8 mouse cellular contexts compared by ENCODE assay signal in genomic region chr15:100038470-100038971, GRCm38 (mm10). TPM values are rescaled to one million over a fixed set of nuclear protein-coding genes. Genes with fewer than 3 reads are reported as not detected.
A peak's percentile ranks its signal among the peaks of the same experiment; 100 is the strongest.
DNase-seq lines count a peak whose midpoint lies in the region; ATAC-seq and TF ChIP-seq lines count a peak whose summit lies in the region.

Gene Dip2b, plus strand, starts transcription at chr15:100038664.

- no peaks in the 10 kb centered on the region for H3K79me2 ChIP-seq in heart, adult 2 months (replicated peaks; ENCODE audit: control insufficient read depth, insufficient read depth, low read length)

- peak within 1 kb of the TSS; percentile 93 for H3K4me3 ChIP-seq in embryonic facial prominence, embryonic 13.5 days
- peak within 1 kb of the TSS; percentile 70 for H3K4me3 ChIP-seq in heart, adult 2 months
- peak within 1 kb of the TSS; percentile 81 for H3K4me3 ChIP-seq in kidney, adult 2 months (ENCODE audit: insufficient read depth, low read depth, low read length)
- peak within 1 kb of the TSS; percentile 88 for H3K4me3 ChIP-seq in limb, embryonic 12.5 days (replicated peaks)
- H3K4me3 ChIP-seq in midbrain, embryonic 14.5 days (replicated peaks; ENCODE audit: low read depth, low read length) = peak within 1 kb of the TSS; percentile 89

- peak; percentile 87 for TF ChIP-seq EP300 in heart, adult 2 months (IDR thresholded peaks at IDR 0.05; ENCODE audit: insufficient read depth, low read depth, low read length)

- 0 out of 2 replicates have a peak, but pooled peaks have one; percentile 24 for TF ChIP-seq POLR2A in heart, adult 2 months (IDR thresholded peaks at IDR 0.05; ENCODE audit: insufficient read depth, low read depth, low read length)
- no peak for TF ChIP-seq POLR2A in kidney, adult 2 months (IDR thresholded peaks at IDR 0.05; ENCODE audit: low read depth, low read length)

- H3K27ac ChIP-seq in embryonic facial prominence, embryonic 13.5 days = peak within 1 kb of the TSS; percentile 94
- peak within 1 kb of the TSS; percentile 96 for H3K27ac ChIP-seq in heart, adult 2 months
- peak within 1 kb of the TSS; percentile 81 for H3K27ac ChIP-seq in kidney, adult 2 months (ENCODE audit: insufficient read depth, low read depth, low read length)
- peak within 1 kb of the TSS; percentile 97 for H3K27ac ChIP-seq in limb, embryonic 12.5 days
- peak within 1 kb of the TSS; percentile 99 for H3K27ac ChIP-seq in midbrain, embryonic 14.5 days (replicated peaks; ENCODE audit: low read depth, low read length)

- peaks cover 22% of the 10 kb centered on the region for H3K4me1 ChIP-seq in embryonic facial prominence, embryonic 13.5 days
- H3K4me1 ChIP-seq in heart, adult 2 months (ENCODE audit: control insufficient read depth, insufficient read depth, low read length) = peaks cover 14% of the 10 kb centered on the region
- H3K4me1 ChIP-seq in kidney, adult 2 months (ENCODE audit: control insufficient read depth, insufficient read depth, low read length) = no peaks in the 10 kb centered on the region
- peaks cover 20% of the 10 kb centered on the region for H3K4me1 ChIP-seq in limb, embryonic 12.5 days (replicated peaks)
- H3K4me1 ChIP-seq in midbrain, embryonic 14.5 days (ENCODE audit: control insufficient read depth, insufficient read depth, low read length) = peaks cover 24% of the 10 kb centered on the region

- H3K9ac ChIP-seq in embryonic facial prominence, embryonic 13.5 days = peak within 1 kb of the TSS; percentile 93
- peak within 1 kb of the TSS; percentile 97 for H3K9ac ChIP-seq in heart, adult 2 months (ENCODE audit: low read depth, low read length)
- H3K9ac ChIP-seq in limb, embryonic 12.5 days (replicated peaks) = peak within 1 kb of the TSS; percentile 95
- H3K9ac ChIP-seq in midbrain, embryonic 14.5 days (replicated peaks; ENCODE audit: low read length) = peak within 1 kb of the TSS; percentile 98

- H3K36me3 ChIP-seq in embryonic facial prominence, embryonic 13.5 days = no peaks in the 10 kb centered on the region
- H3K36me3 ChIP-seq in heart, adult 2 months (ENCODE audit: control insufficient read depth, insufficient read depth, low read length) = peaks cover 11% of the 10 kb centered on the region
- H3K36me3 ChIP-seq in kidney, adult 2 months (ENCODE audit: control insufficient read depth, insufficient read depth, low read length) = no peaks in the 10 kb centered on the region
- H3K36me3 ChIP-seq in limb, embryonic 12.5 days = peaks cover 6% of the 10 kb centered on the region; the same call in 1 of the 2 replicates
- no peaks in the 10 kb centered on the region for H3K36me3 ChIP-seq in midbrain, embryonic 14.5 days (ENCODE audit: control insufficient read depth, insufficient read depth, low read length)

- under 1% methylated on average over 60 of the region's 68 CpGs for WGBS in embryonic facial prominence, embryonic 13.5 days
- under 1% methylated on average over 68 of the region's 68 CpGs for WGBS in heart, adult 2 months
- 1% methylated on average over 59 of the region's 68 CpGs for WGBS in kidney, adult 2 months
- WGBS in limb, embryonic 12.5 days = under 1% methylated on average over 56 of the region's 68 CpGs
- WGBS in midbrain, embryonic 14.5 days = under 1% methylated on average over 68 of the region's 68 CpGs

- no peak; the same call in none of the 2 replicates for TF ChIP-seq CTCF in heart, adult 2 months (IDR thresholded peaks at IDR 0.05)
- TF ChIP-seq CTCF in kidney, adult 2 months (conservative IDR thresholded peaks at IDR 0.05; ENCODE audit: insufficient read depth, insufficient read length, low read depth, low read length) = peak; percentile 94

- DNase-seq in 416B (ENCODE audit: low read depth) = peak; percentile 88
- peak; percentile 91 to 96 for DNase-seq in adrenal gland, postnatal 4 days (ENCODE audit: low spot score in 2 of 2)
- peak; percentile 95 to 99 for DNase-seq in heart, adult 2 months
- peak; percentile 96 for DNase-seq in kidney, adult 2 months
- DNase-seq in midbrain, embryonic 14.5 days = peak; percentile 99
- peak; percentile 94 for DNase-seq in spleen, adult 12 weeks (ENCODE audit: low spot score)

- 0 out of 2 replicates have a peak, but pooled peaks cover 3% of the 10 kb centered on the region for H3K27me3 ChIP-seq in embryonic facial prominence, embryonic 13.5 days
- H3K27me3 ChIP-seq in heart, adult 2 months (ENCODE audit: control insufficient read depth, insufficient read depth, low read length) = no peaks in the 10 kb centered on the region
- H3K27me3 ChIP-seq in kidney, adult 2 months (replicated peaks; ENCODE audit: control insufficient read depth, insufficient read depth, low read length) = no peaks in the 10 kb centered on the region
- peaks cover 7% of the 10 kb centered on the region; the same call in 1 of the 2 replicates for H3K27me3 ChIP-seq in limb, embryonic 12.5 days
- no peaks in the 10 kb centered on the region for H3K27me3 ChIP-seq in midbrain, embryonic 14.5 days (ENCODE audit: control insufficient read depth, insufficient read depth, low read length)

- H3K4me2 ChIP-seq in embryonic facial prominence, embryonic 13.5 days = peak within 1 kb of the TSS; percentile 86
- H3K4me2 ChIP-seq in limb, embryonic 12.5 days = peak within 1 kb of the TSS; percentile 79
- H3K4me2 ChIP-seq in midbrain, embryonic 14.5 days (ENCODE audit: low read length) = peak within 1 kb of the TSS; percentile 56

- intact Hi-C loops in heart, adult 2 months (cut with DNase I) = loop anchor here (1.0 to 10.0 kb wide), 4 partner anchors 88 to 336 kb away; partner anchors contain the start of genes Atf1 and Mettl7a1

- ATAC-seq in embryonic facial prominence, embryonic 13.5 days (ENCODE audit: insufficient number of reproducible peaks, insufficient read depth, low FRiP score, low TSS enrichment, low read depth) = peak; percentile 79
- ATAC-seq in limb, embryonic 12.5 days (ENCODE audit: insufficient number of reproducible peaks, insufficient read depth, low FRiP score, low TSS enrichment, low read depth) = peak; percentile 86
- ATAC-seq in midbrain, embryonic 14.5 days (ENCODE audit: low FRiP score, low TSS enrichment) = peak; percentile 91

- H3K9me3 ChIP-seq in embryonic facial prominence, embryonic 13.5 days = no peaks in the 10 kb centered on the region
- no peaks in the 10 kb centered on the region for H3K9me3 ChIP-seq in limb, embryonic 12.5 days
- H3K9me3 ChIP-seq in midbrain, embryonic 14.5 days (ENCODE audit: control insufficient read depth, low read length) = no peaks in the 10 kb centered on the region

RNA-seq across cellular contexts. Expression of gene Dip2b, which starts in this region (rescaled TPM):
- total RNA-seq in adrenal gland, postnatal 4 days (2021) = 10 to 100 TPM; 32.2 to 33.0 TPM
- 13.0 and 13.1 TPM in 2 replicates for polyA plus RNA-seq in embryonic facial prominence, embryonic 13.5 days (2015; fragmentation: Nextera tagmentation; extraction: Ambion mirVana)
- total RNA-seq in heart, adult 2 months (2021) = 10 to 100 TPM; 18.6 to 19.5 TPM
- polyA plus RNA-seq in heart, adult 2 months (2012; rRNA removed) = 11.2 and 16.9 TPM in 2 replicates
- polyA plus RNA-seq in kidney, adult 2 months (2012; rRNA removed) = 4.7 and 5.4 TPM in 2 replicates
- polyA plus RNA-seq in limb, embryonic 12.5 days (2016; fragmentation: Nextera tagmentation; extraction: Ambion mirVana) = 14.3 and 15.9 TPM in 2 replicates
- 30.1 and 31.1 TPM in 2 replicates for polyA plus RNA-seq in midbrain, embryonic 14.5 days (2014; fragmentation: Nextera tagmentation; extraction: Ambion mirVana)

Comparison
In these comparisons a context has a peak if more than half of its experiments do, and no peak if none do; other contexts are left out.
1. Peak in every context shown above with its lines: DNase-seq, ATAC-seq, H3K4me3 ChIP-seq and H3K27ac ChIP-seq.